Mouse (Mus musculus) kidney, adult 2 months (tissue): Measurements from ENCODE around the gene Atp5h.

Experiments used
- CTCF ChIP-seq: fragments of 200-500 bp; conservative IDR thresholded peaks from 2 replicates; pipeline ENCODE4 v1.5.1; 2011; ENCODE audit warnings: low read depth, mild to moderate bottlenecking, control low read depth, low read length, moderate library complexity, mixed read lengths; ENCODE audit not compliant: insufficient read depth, insufficient read length
- POLR2A ChIP-seq: fragments of 200-500 bp; IDR thresholded peaks from one replicate; pipeline ENCODE4 v1.6.1; 2011; ENCODE audit warnings: low read depth, low read length, control low read depth

DNA sequence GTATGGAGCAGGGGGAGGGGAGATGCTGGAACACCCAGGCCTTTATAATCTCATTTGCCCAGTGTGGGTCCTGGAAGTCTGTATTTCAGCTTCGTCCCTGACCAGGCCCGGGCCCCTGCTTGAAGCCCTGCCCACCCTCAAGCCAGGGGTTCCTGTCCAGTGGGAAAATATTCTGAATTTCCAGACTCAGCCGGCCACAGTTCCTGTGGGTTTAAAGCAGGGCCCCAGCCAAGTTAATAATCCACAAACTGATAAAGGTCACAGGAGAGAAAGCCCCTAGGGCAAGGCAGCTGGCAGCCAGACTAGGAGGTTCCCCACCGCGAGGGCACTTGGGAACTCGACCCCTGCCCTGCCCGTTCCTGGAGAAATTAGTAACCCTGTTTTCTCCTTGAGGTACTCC is 29.2 kb upstream of the Atp5h start:
- no peak for TF ChIP-seq POLR2A
- TF ChIP-seq CTCF = no peak
